7 mouse cellular contexts compared by ENCODE assay signal in genomic region chr19:10258279-10259011, GRCm38 (mm10). TPM values are rescaled to one million over a fixed set of nuclear protein-coding genes. Genes with fewer than 3 reads are reported as not detected.
A peak's percentile ranks its signal among the peaks of the same experiment; 100 is the strongest.
DNase-seq lines count a peak whose midpoint lies in the region; ATAC-seq and TF ChIP-seq lines count a peak whose summit lies in the region.

No protein-coding gene starts in this region.

- H3K27ac ChIP-seq in cortical plate, adult 2 months (ENCODE audit: insufficient read depth, low read length): no peak overlapping the region
- H3K27ac ChIP-seq in intestine, postnatal 0 days (ENCODE audit: low read depth, low read length): no peak overlapping the region
- no peak overlapping the region for H3K27ac ChIP-seq in limb, embryonic 10.5 days
- no peak overlapping the region for H3K27ac ChIP-seq in midbrain, embryonic 13.5 days

- 21% methylated on average over 6 of the region's 6 CpGs for WGBS in intestine, postnatal 0 days
- 23% methylated on average over 6 of the region's 6 CpGs for WGBS in limb, embryonic 10.5 days
- 21% methylated on average over 6 of the region's 6 CpGs for WGBS in midbrain, embryonic 13.5 days

- no peak overlapping the region for H3K9ac ChIP-seq in intestine, postnatal 0 days (ENCODE audit: low read depth, low read length)
- H3K9ac ChIP-seq in midbrain, embryonic 13.5 days (replicated peaks): no peak overlapping the region

- H3K27me3 ChIP-seq in intestine, postnatal 0 days (replicated peaks; ENCODE audit: control insufficient read depth, insufficient read depth, low read length): no peaks in the 10 kb centered on the region
- peaks cover 59% of the 10 kb centered on the region for H3K27me3 ChIP-seq in limb, embryonic 10.5 days (ENCODE audit: low read depth, poor library complexity, severe bottlenecking)
- H3K27me3 ChIP-seq in midbrain, embryonic 13.5 days: peaks cover 3% of the 10 kb centered on the region; the same call in 1 of the 2 replicates

- H3K36me3 ChIP-seq in intestine, postnatal 0 days (ENCODE audit: control insufficient read depth, insufficient read depth): no peaks in the 10 kb centered on the region; the same call in 1 of the 2 replicates
- H3K36me3 ChIP-seq in limb, embryonic 10.5 days: no peaks in the 10 kb centered on the region
- H3K36me3 ChIP-seq in midbrain, embryonic 13.5 days: peaks cover 22% of the 10 kb centered on the region

- no peak for TF ChIP-seq POLR2A in cortical plate, adult 2 months (IDR thresholded peaks at IDR 0.05; ENCODE audit: extremely low read depth, insufficient read depth, low read length)

- H3K9me3 ChIP-seq in intestine, postnatal 0 days (ENCODE audit: control insufficient read depth): no peaks in the 10 kb centered on the region
- no peaks in the 10 kb centered on the region for H3K9me3 ChIP-seq in limb, embryonic 10.5 days (replicated peaks)
- no peaks in the 10 kb centered on the region for H3K9me3 ChIP-seq in midbrain, embryonic 13.5 days

- peak; percentile 87 for TF ChIP-seq CTCF in cortical plate, adult 2 months (IDR thresholded peaks at IDR 0.05; ENCODE audit: extremely low read depth, insufficient read depth, low read length)
- TF ChIP-seq CTCF in intestine, postnatal 0 days (IDR thresholded peaks at IDR 0.05; ENCODE audit: low read depth): peak; percentile 98

- DNase-seq in adrenal gland, postnatal 10 days: peak; percentile 89
- DNase-seq in gastrocnemius, postnatal 14 days: peak; percentile 82
- peak; percentile 89 for DNase-seq in limb, embryonic 10.5 days (ENCODE audit: low spot score)
- peak; percentile 37 for DNase-seq in spleen, adult 12 weeks (ENCODE audit: low spot score)

- peak; percentile 39 for ATAC-seq in intestine, postnatal 0 days
- ATAC-seq in midbrain, embryonic 13.5 days: peak; percentile 78

- no peak overlapping the region for H3K4me3 ChIP-seq in cortical plate, adult 2 months (ENCODE audit: insufficient read depth, low read length)
- no peak overlapping the region for H3K4me3 ChIP-seq in intestine, postnatal 0 days (ENCODE audit: low read depth, low read length)
- no peak overlapping the region for H3K4me3 ChIP-seq in limb, embryonic 10.5 days
- H3K4me3 ChIP-seq in midbrain, embryonic 13.5 days (replicated peaks): no peak overlapping the region

- no peaks in the 10 kb centered on the region for H3K4me1 ChIP-seq in cortical plate, adult 2 months (ENCODE audit: control insufficient read depth, insufficient read depth, low read length)
- no peaks in the 10 kb centered on the region for H3K4me1 ChIP-seq in intestine, postnatal 0 days (replicated peaks; ENCODE audit: control insufficient read depth, insufficient read depth, low read length)
- H3K4me1 ChIP-seq in limb, embryonic 10.5 days: peaks cover 22% of the 10 kb centered on the region
- no peaks in the 10 kb centered on the region for H3K4me1 ChIP-seq in midbrain, embryonic 13.5 days (replicated peaks)

- no peak overlapping the region for H3K4me2 ChIP-seq in intestine, postnatal 0 days (replicated peaks; ENCODE audit: low read depth)
- H3K4me2 ChIP-seq in midbrain, embryonic 13.5 days (replicated peaks): no peak overlapping the region

- intact Hi-C loops in gastrocnemius, postnatal 14 days (cut with DNase I; ENCODE audit: low total_unique reads): loop anchor here (5.0 to 10.0 kb wide), 2 partner anchors 179 to 226 kb away; partner anchors contain the start of gene Ppp1r32

RNA-seq across cellular contexts. Expression of gene Myrf, which starts 17.9 kb away (rescaled TPM):
- total RNA-seq in adrenal gland, postnatal 10 days (2021): 1 to 10 TPM; 4.9 to 6.4 TPM
- 21.0 and 26.4 TPM in 2 replicates for polyA plus RNA-seq in cortical plate, adult 2 months (2012; rRNA removed)
- total RNA-seq in gastrocnemius, postnatal 14 days (2021): under 1 TPM in 1 of 2 experiments, not detected in 1; 0.08 TPM
- 4.1 and 4.5 TPM in 2 replicates for polyA plus RNA-seq in intestine, postnatal 0 days (2015; fragmentation: Nextera tagmentation; extraction: Ambion mirVana)
- 6.8 and 8.4 TPM in 2 replicates for polyA plus RNA-seq in limb, embryonic 10.5 days (2016; fragmentation: Nextera tagmentation; extraction: Ambion mirVana)
- polyA plus RNA-seq in midbrain, embryonic 13.5 days (2015; fragmentation: Nextera tagmentation; extraction: Ambion mirVana): 0.58 and 0.77 TPM in 2 replicates

RNA-seq across cellular contexts. Expression of gene Dagla, which starts 46.2 kb away (rescaled TPM):
- total RNA-seq in adrenal gland, postnatal 10 days (2021): 1 to 10 TPM; 6.3 to 8.4 TPM
- 69.9 and 75.1 TPM in 2 replicates for polyA plus RNA-seq in cortical plate, adult 2 months (2012; rRNA removed)
- total RNA-seq in gastrocnemius, postnatal 14 days (2021): 1 to 10 TPM; 6.3 to 7.3 TPM
- polyA plus RNA-seq in intestine, postnatal 0 days (2015; fragmentation: Nextera tagmentation; extraction: Ambion mirVana): 1.3 TPM in 2 replicates
- 1.8 and 2.2 TPM in 2 replicates for polyA plus RNA-seq in limb, embryonic 10.5 days (2016; fragmentation: Nextera tagmentation; extraction: Ambion mirVana)
- 5.1 and 5.3 TPM in 2 replicates for polyA plus RNA-seq in midbrain, embryonic 13.5 days (2015; fragmentation: Nextera tagmentation; extraction: Ambion mirVana)

RNA-seq across cellular contexts. Expression of gene Fen1, which starts 54.5 kb away (rescaled TPM):
- total RNA-seq in adrenal gland, postnatal 10 days (2021): 10 to 100 TPM; 20.7 to 21.9 TPM
- polyA plus RNA-seq in cortical plate, adult 2 months (2012; rRNA removed): 12.1 and 12.5 TPM in 2 replicates
- 1 to 10 TPM; 4.2 to 6.2 TPM for total RNA-seq in gastrocnemius, postnatal 14 days (2021)
- polyA plus RNA-seq in intestine, postnatal 0 days (2015; fragmentation: Nextera tagmentation; extraction: Ambion mirVana): 30.4 and 33.0 TPM in 2 replicates
- 188 and 204 TPM in 2 replicates for polyA plus RNA-seq in limb, embryonic 10.5 days (2016; fragmentation: Nextera tagmentation; extraction: Ambion mirVana)
- 47.9 and 49.6 TPM in 2 replicates for polyA plus RNA-seq in midbrain, embryonic 13.5 days (2015; fragmentation: Nextera tagmentation; extraction: Ambion mirVana)

RNA-seq across cellular contexts. Expression of gene Tmem258, which starts 54.6 kb away (rescaled TPM):
- total RNA-seq in adrenal gland, postnatal 10 days (2021): 100 to 1,000 TPM; 166 to 181 TPM
- polyA plus RNA-seq in cortical plate, adult 2 months (2012; rRNA removed): 51.0 and 60.1 TPM in 2 replicates
- 10 to 100 TPM; 92.6 to 96.5 TPM for total RNA-seq in gastrocnemius, postnatal 14 days (2021)
- polyA plus RNA-seq in intestine, postnatal 0 days (2015; fragmentation: Nextera tagmentation; extraction: Ambion mirVana): 339 and 369 TPM in 2 replicates
- polyA plus RNA-seq in limb, embryonic 10.5 days (2016; fragmentation: Nextera tagmentation; extraction: Ambion mirVana): 420 and 432 TPM in 2 replicates
- 386 and 396 TPM in 2 replicates for polyA plus RNA-seq in midbrain, embryonic 13.5 days (2015; fragmentation: Nextera tagmentation; extraction: Ambion mirVana)

Comparison
In these comparisons a context has a peak if more than half of its experiments do, and no peak if none do; other contexts are left out.
1. DNase-seq: peak in every context shown above with its lines; median percentile 89 in adrenal gland, postnatal 10 days; 89 in limb, embryonic 10.5 days; 82 in gastrocnemius, postnatal 14 days; 37 in spleen, adult 12 weeks.
2. RNA of gene Dagla, which starts 46.2 kb away (polyA plus RNA-seq): 69.9 to 75.1 TPM in cortical plate, adult 2 months; 5.1 to 5.3 TPM in midbrain, embryonic 13.5 days, 1.8 to 2.2 TPM in limb, embryonic 10.5 days and 1.3 TPM in intestine, postnatal 0 days; every median in the first group is over 10 times any median in the second.